Mouse (Mus musculus): ENCODE data around the gene Top2a.

The Top2a gene

GRCm38 (mm10) chr11:98949958-98950460 is 74.0 kb downstream of the Top2a start:
- DNase-seq (ENCODE audit: low spot score in 2 of 2), result no peak

- DNase-seq (ENCODE audit: low spot score in 2 of 2), result no peak
Observed at GRCm38 (mm10) chr11:98949242-98949957, 74.6 kb downstream of the Top2a start.

- no peak for DNase-seq (ENCODE audit: low spot score in 2 of 2)
Observed at GRCm38 (mm10) chr11:98947969-98948569, 75.9 kb downstream of the Top2a start.

GRCm38 (mm10) chr11:98945605-98945977 is 78.4 kb downstream of the Top2a start:
- no peak for DNase-seq (ENCODE audit: low spot score in 2 of 2)

- DNase-seq (ENCODE audit: low spot score in 2 of 2), result no peak
Observed at GRCm38 (mm10) chr11:98944897-98945604, 78.9 kb downstream of the Top2a start.

GRCm38 (mm10) chr11:98943741-98944461 is 80.1 kb downstream of the Top2a start:
- DNase-seq (ENCODE audit: low spot score in 2 of 2), result no peak
